Mouse (Mus musculus): ENCODE data around the gene Gaa.
"Not testable (repeated sequence)": the region's sequence is repeated elsewhere in the genome, so short reads cannot be mapped to it uniquely, and the experiment has no call there.

- TF ChIP-seq POLR2A, CTCF (IDR thresholded peaks at IDR 0.05; ENCODE audit: insufficient read depth, low read depth, low read length): not testable (repeated sequence)
These were observed 22.1 kb upstream of the Gaa start for GRCm38 (mm10) chr11:119245543-119245942.

Data from olfactory bulb, adult 2 months (tissue).